ENCODE assay signal across 14 mouse cellular contexts in the genomic region with DNA sequence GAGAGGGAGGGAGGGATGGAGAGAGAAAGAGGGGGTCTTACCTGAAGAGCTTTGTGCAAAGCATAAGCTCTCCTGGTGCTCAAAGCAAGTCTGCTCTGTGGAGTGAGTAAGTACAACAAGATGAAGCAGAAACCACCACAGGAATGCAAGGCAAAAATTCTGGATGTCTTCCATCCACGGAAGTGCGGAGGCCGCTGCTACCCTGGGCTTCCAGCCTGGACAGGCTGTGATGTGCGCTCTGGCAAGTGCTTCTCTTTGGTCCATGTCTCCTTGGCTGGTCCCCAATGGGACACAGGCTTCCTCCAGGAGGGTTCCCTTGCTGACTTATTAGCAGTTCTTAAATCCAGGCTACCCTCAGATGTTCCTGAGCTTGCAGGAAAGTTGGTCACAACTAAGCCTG.
A peak's percentile ranks its signal among the peaks of the same experiment; 100 is the strongest.
DNase-seq lines count a peak whose midpoint lies in the region.
"Had no signal": no experiment of that assay in that cellular context is flagged by ENCODE, and none has a peak within 500 bp of the region (broad histone marks: within the 10 kb centered on the region; RNA-seq: fewer than 3 reads in every experiment).

No protein-coding gene starts in this region.

- intact Hi-C loops in heart, postnatal 10 days (cut with DNase I): no loop called here
- intact Hi-C loops in heart, postnatal 25 days (cut with DNase I): no loop called here

- DNase-seq in cerebellum, postnatal 14 days: peak; percentile 20 to 25
- DNase-seq in cerebellum, postnatal 4 days (ENCODE audit: low spot score in 2 of 2): no peak
- DNase-seq in heart, postnatal 10 days: peak; percentile 40 to 50
- no peak for DNase-seq in heart, postnatal 25 days (ENCODE audit: low spot score)
- peak; percentile 41 for DNase-seq in testis, postnatal 10 days (ENCODE audit: low spot score)
- DNase-seq in testis, postnatal 14 days (ENCODE audit: low spot score): no peak
- no peak for DNase-seq in left cerebral cortex, adult 8-10 months (ENCODE audit: low spot score in 2 of 2)
- no peak for DNase-seq in adrenal gland, postnatal 14 days
- DNase-seq: cerebellum, adult 2 months; kidney, adult 2 months; kidney, postnatal 10 days; liver; right cerebral cortex, postnatal 25 days; thymus, postnatal 25 days had no signal

Comparison
In these comparisons a context has a peak if more than half of its experiments do, and no peak if none do; other contexts are left out.
1. DNase-seq: peak in cerebellum, postnatal 14 days (2 of 2), heart, postnatal 10 days (2 of 2) and testis, postnatal 10 days (single experiment); none in cerebellum, postnatal 4 days (0 of 2), heart, postnatal 25 days (single experiment), testis, postnatal 14 days (single experiment), left cerebral cortex, adult 8-10 months (0 of 2) and adrenal gland, postnatal 14 days (single experiment).